Mouse (Mus musculus) heart, postnatal 36 days (tissue): ENCODE measurements around the gene Ldha. TPM values are rescaled to one million over a fixed set of nuclear protein-coding genes. Genes with fewer than 3 reads are reported as not detected.

ENCODE experiments used
- DNase-seq, 2 experiments: peaks; one replicate each; pipeline ENCODE4 v3.0.0; 2021 to 2022
- intact Hi-C: fragments of 180-260 bp; cut with DNase I; formaldehyde crosslinking; loops from one replicate; pipeline ENCODE4 v1.15.1; 2025
- total RNA-seq, 2 experiments: library from RNA; stranded (reverse); gene quantifications; 2 replicates each; pipeline ENCODE4 v1.2.3; 2021

The Ldha gene
- total RNA-seq, 2 experiments from 2014 or later, result 776 to 801 TPM

DNA sequence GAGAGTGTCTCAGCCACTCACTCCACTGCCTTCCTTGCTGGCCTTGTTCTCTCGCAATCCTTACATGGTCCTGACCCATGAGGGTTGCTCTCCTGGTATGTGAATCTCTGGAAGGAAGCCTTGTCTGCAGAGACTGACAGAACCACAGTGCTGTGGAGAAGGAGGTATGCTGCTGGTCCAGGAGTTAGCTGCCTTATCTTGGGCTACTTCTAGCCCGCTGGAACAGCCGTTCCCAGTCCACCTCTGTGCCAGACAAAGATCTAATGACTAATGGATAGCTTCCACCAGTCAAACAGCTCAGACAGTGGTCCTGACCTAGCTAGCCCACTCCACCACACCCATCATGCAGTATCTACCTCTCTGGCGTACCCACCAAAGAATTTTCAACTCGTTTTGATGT lies 4.9 kb upstream of the Ldha start:
- intact Hi-C loops, result loop anchor here (5.0 kb wide), 1 partner anchor 166 kb away; no protein-coding TSS in a partner anchor
- DNase-seq, result no peak

- intact Hi-C loops, result loop anchor here (5.0 kb wide), 1 partner anchor 165 kb away; no protein-coding TSS in a partner anchor
These were observed 4.2 kb upstream of the Ldha start for GRCm38 (mm10) chr7:46837073-46837472.

GRCm38 (mm10) chr7:46838104-46838671 lies 3.1 kb upstream of the Ldha start:
- DNase-seq, result peak; percentile 46 to 49
- intact Hi-C loops, result loop anchor here (5.0 kb wide), 1 partner anchor 164 kb away; no protein-coding TSS in a partner anchor

More at GRCm38 (mm10) chr7:46837073-46837472, 4.2 kb upstream of the Ldha start:
- DNase-seq, result no peak

- DNase-seq, result peak; percentile 62 to 72
- intact Hi-C loops, result loop anchor here (5.0 kb wide), 1 partner anchor 163 kb away; no protein-coding TSS in a partner anchor
These were observed 2.4 kb upstream of the Ldha start for GRCm38 (mm10) chr7:46838891-46839302.

DNA sequence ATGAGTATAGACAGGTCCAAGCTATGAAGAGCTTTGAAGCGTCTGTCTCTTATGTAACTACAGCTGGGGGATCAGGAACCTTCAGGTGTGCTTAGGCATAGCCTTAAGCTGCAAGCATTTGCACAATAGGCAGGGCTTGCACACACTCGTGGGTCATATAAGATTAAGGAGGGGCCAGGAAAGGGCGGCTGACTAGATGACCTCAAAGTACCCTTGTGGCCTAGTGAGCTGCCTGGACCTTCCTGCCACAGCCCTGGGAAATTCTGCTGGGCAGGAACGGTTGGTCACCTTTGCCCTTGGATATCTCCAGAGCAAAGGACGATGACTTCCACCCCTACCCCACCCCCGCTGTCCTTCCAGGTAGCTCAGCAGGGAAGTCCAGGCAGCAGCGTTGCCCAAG lies 1.8 kb upstream of the Ldha start:
- DNase-seq, result peak in 1 of 2 experiments; percentile 23
- intact Hi-C loops, result loop anchor here (5.0 kb wide), 1 partner anchor 163 kb away; no protein-coding TSS in a partner anchor

GRCm38 (mm10) chr7:46839861-46840260 lies 1.4 kb upstream of the Ldha start:
- intact Hi-C loops, result loop anchor here (5.0 kb wide), 1 partner anchor 162 kb away; no protein-coding TSS in a partner anchor
- DNase-seq, result no peak

GRCm38 (mm10) chr7:46840326-46840725 lies 949 bp upstream of the Ldha start:
- no peak for DNase-seq

DNA sequence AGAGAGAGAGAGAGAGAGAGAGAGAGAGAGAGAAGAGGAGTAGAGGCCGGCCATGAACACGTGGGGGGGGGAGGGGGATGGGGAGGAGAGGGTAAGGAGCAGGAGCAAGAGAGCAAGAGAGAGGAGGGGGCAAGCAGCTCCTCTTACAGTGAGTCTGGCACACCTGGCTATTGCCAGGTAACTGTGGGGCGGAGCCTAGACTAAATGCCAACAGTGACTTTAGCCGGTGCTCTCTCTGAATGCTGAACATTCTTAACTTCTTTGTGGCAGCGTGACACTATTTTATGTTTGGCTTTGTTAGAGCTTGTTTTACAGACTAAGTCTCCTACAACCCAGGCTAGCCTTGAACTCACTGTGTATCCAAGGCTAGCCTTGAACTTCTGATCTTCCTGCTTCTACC lies 1.0 kb downstream of the Ldha start:
- no peak for DNase-seq
- intact Hi-C loops, result no loop called here

More at GRCm38 (mm10) chr7:46840326-46840725, 949 bp upstream of the Ldha start:
- intact Hi-C loops, result no loop called here

- DNase-seq, result no peak
- intact Hi-C loops, result no loop called here
These were observed 2.3 kb downstream of the Ldha start for GRCm38 (mm10) chr7:46843576-46843975.

- peak; percentile 94 to 98 for DNase-seq
- intact Hi-C loops, result loop anchor here (1.0 to 5.0 kb wide), 3 partner anchors 49 to 162 kb away; partner anchors contain the start of genes Gtf2h1, Hps5, Spty2d1 and Tsg101
These were observed 4.1 kb downstream of the Ldha start for GRCm38 (mm10) chr7:46845211-46845977.

DNA sequence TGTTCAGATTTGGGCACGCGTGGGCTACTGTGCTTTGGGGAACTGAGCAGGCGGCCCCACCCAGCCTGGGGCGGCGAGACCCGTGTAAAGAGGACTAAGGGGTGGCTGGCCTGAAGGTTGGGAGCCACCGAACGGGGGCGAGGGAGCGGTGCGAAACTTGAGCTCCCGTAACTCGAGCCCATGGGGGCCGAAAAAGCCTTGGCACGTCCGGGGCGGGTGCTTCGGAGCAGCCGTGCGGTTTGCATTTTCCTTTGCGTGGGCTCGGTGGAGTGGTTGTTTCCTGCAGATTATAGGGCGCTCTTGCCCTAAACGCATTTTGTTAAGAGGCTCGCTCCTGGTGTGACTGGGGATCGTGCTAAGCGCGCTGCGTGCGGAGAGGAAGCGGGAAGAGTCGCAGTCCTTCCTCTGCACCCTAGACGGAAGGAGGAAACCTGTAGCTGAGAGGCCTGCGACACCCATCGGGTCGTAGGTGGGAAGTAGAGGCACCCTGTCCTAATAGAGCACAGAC lies 4.8 kb downstream of the Ldha start:
- intact Hi-C loops, result loop anchor here (1.0 to 5.0 kb wide), 3 partner anchors 50 to 161 kb away; partner anchors contain the start of genes Gtf2h1, Hps5, Spty2d1 and Tsg101
- peak in 1 of 2 experiments; percentile 46 for DNase-seq

- intact Hi-C loops, result loop anchor here (5.0 kb wide), 2 partner anchors 71 to 161 kb away; partner anchors contain the start of genes Spty2d1 and Tsg101
- peak; percentile 53 to 67 for DNase-seq
These were observed 5.4 kb downstream of the Ldha start for GRCm38 (mm10) chr7:46846486-46847244.

DNA sequence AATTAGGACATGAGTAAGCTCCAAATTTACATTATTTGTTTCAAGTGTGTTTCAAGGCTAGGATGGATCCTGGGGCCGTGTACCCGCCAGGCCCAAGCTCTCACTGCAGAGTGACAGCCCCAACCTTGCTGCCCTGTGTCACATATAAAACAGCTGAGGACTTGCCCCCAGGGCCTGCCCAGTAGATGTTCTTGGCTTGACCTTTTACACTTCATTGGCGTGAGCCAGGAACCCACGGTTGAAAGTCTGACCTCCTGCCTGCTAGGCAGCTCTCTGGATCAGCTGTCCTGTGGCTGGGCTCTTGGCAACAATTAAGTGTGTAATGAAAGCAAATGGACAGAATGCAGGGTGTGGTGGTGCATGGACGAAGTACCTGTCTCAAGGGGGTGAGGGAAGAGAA lies 8.0 kb downstream of the Ldha start:
- intact Hi-C loops, result loop anchor here (5.0 kb wide), 2 partner anchors 68 to 158 kb away; partner anchors contain the start of genes Spty2d1 and Tsg101
- no peak for DNase-seq

DNA sequence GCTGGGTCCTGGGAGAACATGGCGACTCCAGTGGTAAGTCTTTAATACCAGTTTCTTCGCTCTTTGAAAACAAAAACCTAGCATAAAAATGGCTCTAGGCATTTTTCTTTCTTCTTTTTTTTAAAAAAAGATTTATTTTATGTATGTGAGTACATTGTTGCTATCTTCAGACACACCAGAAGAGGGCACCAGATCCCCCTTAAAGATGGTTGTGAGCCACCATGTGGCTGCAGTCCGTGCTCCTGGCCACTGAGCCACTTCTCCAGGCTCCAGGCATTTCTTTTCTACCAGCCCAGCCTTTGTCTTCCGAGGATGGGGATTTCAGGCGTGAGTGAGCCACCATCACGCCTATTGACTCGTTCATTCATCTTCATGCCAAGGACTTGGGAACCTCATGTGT lies 9.8 kb downstream of the Ldha start:
- DNase-seq, result no peak
- intact Hi-C loops, result loop anchor here (2.0 to 5.0 kb wide), 2 partner anchors 20 to 56 kb away; no protein-coding TSS in a partner anchor

DNA sequence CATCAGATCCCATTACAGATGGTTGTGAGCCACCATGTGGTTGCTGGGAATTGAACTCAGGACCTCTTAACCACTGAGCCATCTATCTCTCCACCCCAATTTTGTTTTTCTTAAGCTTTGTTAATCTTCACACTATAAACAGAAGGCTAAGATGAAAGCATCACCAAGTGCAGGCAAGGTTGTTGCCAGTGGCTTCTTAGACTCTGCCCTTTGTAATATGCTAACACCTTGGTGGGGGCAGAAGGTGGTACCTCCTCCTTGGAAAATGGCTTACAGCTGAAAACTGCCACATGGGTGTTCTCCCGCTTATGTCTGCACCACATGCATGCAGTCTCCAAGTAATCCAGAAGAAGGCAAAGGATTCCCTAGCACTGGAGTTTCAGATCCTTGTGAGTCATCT lies 11.4 kb downstream of the Ldha start:
- DNase-seq, result no peak
- intact Hi-C loops, result loop anchor here (5.0 kb wide), 1 partner anchor 55 kb away; no protein-coding TSS in a partner anchor

GRCm38 (mm10) chr7:46853365-46853764 lies 12.1 kb downstream of the Ldha start:
- intact Hi-C loops, result loop anchor here (5.0 kb wide), 1 partner anchor 54 kb away; no protein-coding TSS in a partner anchor
- DNase-seq, result no peak

- intact Hi-C loops, result no loop called here
- DNase-seq, result no peak
These were observed 14.7 kb downstream of the Ldha start for GRCm38 (mm10) chr7:46855866-46856560.

GRCm38 (mm10) chr7:46857436-46857835 lies 16.2 kb downstream of the Ldha start:
- DNase-seq, result no peak
- intact Hi-C loops, result no loop called here

- intact Hi-C loops, result no loop called here
- no peak for DNase-seq
These were observed 17.8 kb downstream of the Ldha start for GRCm38 (mm10) chr7:46859031-46859430.
